Mouse (Mus musculus) embryonic fibroblast, embryonic 13.5 days (primary cell): Measurements from ENCODE around the gene Crybg1. TPM values are rescaled to one million over a fixed set of nuclear protein-coding genes. Genes with fewer than 3 reads are reported as not detected.
"Not testable (repeated sequence)": the region's sequence is repeated elsewhere in the genome, so short reads cannot be mapped to it uniquely, and the experiment has no call there.

Experiments
- H3K27ac ChIP-seq: 2 replicates; pipeline ENCODE4 v1.5.1; 2012; ENCODE audit warnings: low read length, control low read depth, inconsistent platforms; ENCODE audit not compliant: insufficient read depth
- H3K4me1 ChIP-seq: 2 replicates; pipeline ENCODE4 v1.6.1; 2011; ENCODE audit warnings: low read length; ENCODE audit not compliant: control insufficient read depth, insufficient read depth
- H3K4me3 ChIP-seq: 2 replicates; pipeline ENCODE4 v1.5.1; 2011; ENCODE audit warnings: mild to moderate bottlenecking, control low read depth, low read length; ENCODE audit not compliant: insufficient read depth
- CTCF ChIP-seq: IDR thresholded peaks from 2 replicates; pipeline ENCODE4 v1.5.1; 2011; ENCODE audit warnings: mild to moderate bottlenecking, control low read depth, low read length, moderate library complexity, borderline replicate concordance; ENCODE audit not compliant: insufficient read depth
- POLR2A ChIP-seq: IDR thresholded peaks from 2 replicates; pipeline ENCODE4 v1.6.1; 2011; ENCODE audit warnings: low read depth, mild to moderate bottlenecking, control low read depth, low read length, moderate library complexity
- polyA plus RNA-seq: library from polyadenylated mRNA; stranded (reverse); fragments of >200 nt; gene quantifications from 2 replicates; pipeline ENCODE4 v1.2.4, GENCODE M21; 2011; ENCODE audit warnings: low read depth; ENCODE audit not compliant: missing spikeins, insufficient read length

Gene Crybg1
- polyA plus RNA-seq, 1 experiment: 0.65 TPM

- Histone ChIP-seq H3K4me1 (no peaks in the 10 kb centered on the region), H3K4me3 (no peak overlapping the region), H3K27ac (no peak overlapping the region)
- TF ChIP-seq CTCF (no peak), POLR2A (no peak)
These were observed 165.4 kb downstream of the Crybg1 start for GRCm38 (mm10) chr10:43983241-43983640.

GRCm38 (mm10) chr10:43982470-43982869, 166.2 kb downstream of the Crybg1 start:
- TF ChIP-seq POLR2A (no peak), CTCF (no peak)
- H3K4me1 ChIP-seq: no peaks in the 10 kb centered on the region
- H3K4me3 ChIP-seq: no peak overlapping the region
- H3K27ac ChIP-seq: no peak overlapping the region

GRCm38 (mm10) chr10:43980742-43981141, 167.9 kb downstream of the Crybg1 start:
- H3K27ac ChIP-seq, H3K4me1 ChIP-seq, H3K4me3 ChIP-seq: not testable (repeated sequence)

GRCm38 (mm10) chr10:43980080-43980479, 168.6 kb downstream of the Crybg1 start:
- no peak overlapping the region for H3K27ac ChIP-seq
- H3K4me3 ChIP-seq: no peak overlapping the region
- H3K4me1 ChIP-seq: no peaks in the 10 kb centered on the region
- TF ChIP-seq POLR2A (no peak), CTCF (no peak)

GRCm38 (mm10) chr10:43977353-43977752, 171.3 kb downstream of the Crybg1 start:
- Histone ChIP-seq H3K4me3 (no peak overlapping the region), H3K4me1 (no peaks in the 10 kb centered on the region), H3K27ac (no peak overlapping the region)
- TF ChIP-seq POLR2A (no peak), CTCF (no peak)

GRCm38 (mm10) chr10:43973244-43973643, 175.4 kb downstream of the Crybg1 start:
- Histone ChIP-seq H3K4me1 (no peaks in the 10 kb centered on the region), H3K27ac (no peak overlapping the region), H3K4me3 (no peak overlapping the region)
- no peak for TF ChIP-seq CTCF
- TF ChIP-seq POLR2A: no peak

GRCm38 (mm10) chr10:43964943-43965342, 183.7 kb downstream of the Crybg1 start:
- no peaks in the 10 kb centered on the region for H3K4me1 ChIP-seq
- H3K27ac ChIP-seq: no peak overlapping the region
- no peak overlapping the region for H3K4me3 ChIP-seq
- TF ChIP-seq POLR2A: no peak

GRCm38 (mm10) chr10:43953942-43954341, 194.7 kb downstream of the Crybg1 start:
- H3K27ac ChIP-seq: no peak overlapping the region
- TF ChIP-seq POLR2A (no peak), CTCF (peak; percentile 85)
- no peaks in the 10 kb centered on the region for H3K4me1 ChIP-seq
- no peak overlapping the region for H3K4me3 ChIP-seq

GRCm38 (mm10) chr10:43945435-43945834, 203.2 kb downstream of the Crybg1 start:
- Histone ChIP-seq H3K27ac (no peak overlapping the region), H3K4me3 (no peak overlapping the region), H3K4me1 (peaks cover 3% of the 10 kb centered on the region; the same call in 1 of the 2 replicates)
- no peak for TF ChIP-seq CTCF
- TF ChIP-seq POLR2A: no peak

- TF ChIP-seq CTCF: no peak
- no peak for TF ChIP-seq POLR2A
- Histone ChIP-seq H3K27ac (no peak overlapping the region), H3K4me1 (peaks cover 3% of the 10 kb centered on the region; the same call in 1 of the 2 replicates), H3K4me3 (no peak overlapping the region)
These were observed 204.9 kb downstream of the Crybg1 start for GRCm38 (mm10) chr10:43943736-43944135.

- Histone ChIP-seq H3K4me3 (no peak overlapping the region), H3K27ac (no peak overlapping the region), H3K4me1 (peaks cover 2% of the 10 kb centered on the region; the same call in 1 of the 2 replicates)
- TF ChIP-seq CTCF (no peak), POLR2A (no peak)
These were observed 209.5 kb downstream of the Crybg1 start for GRCm38 (mm10) chr10:43939136-43939662.
